Mouse (Mus musculus) limb, embryonic 12.5 days (tissue): ENCODE measurements around the gene Olfr1286. TPM values are rescaled to one million over a fixed set of nuclear protein-coding genes. Genes with fewer than 3 reads are reported as not detected.

ENCODE experiments used
- ATAC-seq: fragments of 200-750 bp; cut with Nextera tagmentation; 2 replicates; pipeline ENCODE4 v1.8.0; 2017; ENCODE audit warnings: low read depth, moderate TSS enrichment; ENCODE audit not compliant: insufficient number of reproducible peaks, insufficient read depth, low FRiP score, low TSS enrichment
- H3K27ac ChIP-seq: fragments of 300-500 bp; sonication (generic); 2 replicates; pipeline ENCODE4 v1.5.1; 2016; ENCODE audit warnings: mild to moderate bottlenecking, moderate library complexity
- H3K27me3 ChIP-seq: fragments of 300-500 bp; sonication (generic); 2 replicates; pipeline ENCODE4 v1.6.1; 2016; ENCODE audit warnings: mild to moderate bottlenecking, moderate library complexity
- H3K36me3 ChIP-seq: fragments of 300-500 bp; sonication (generic); 2 replicates; pipeline ENCODE4 v1.6.1; 2016; ENCODE audit warnings: mild to moderate bottlenecking, moderate library complexity
- H3K4me1 ChIP-seq: fragments of 300-500 bp; sonication (generic); replicated peaks from 2 replicates; pipeline ENCODE4 v1.6.1; 2016
- H3K4me2 ChIP-seq: fragments of 300-500 bp; sonication (generic); 2 replicates; pipeline ENCODE4 v1.6.1; 2016; ENCODE audit warnings: mild to moderate bottlenecking, moderate library complexity
- H3K4me3 ChIP-seq: fragments of 300-500 bp; sonication (generic); replicated peaks from 2 replicates; pipeline ENCODE4 v1.5.1; 2016; ENCODE audit warnings: mild to moderate bottlenecking
- H3K9ac ChIP-seq: fragments of 300-500 bp; sonication (generic); replicated peaks from 2 replicates; pipeline ENCODE4 v1.6.1; 2016; ENCODE audit warnings: mild to moderate bottlenecking, moderate library complexity
- H3K9me3 ChIP-seq: fragments of 300-500 bp; sonication (generic); 2 replicates; pipeline ENCODE4 v1.6.1; 2016; ENCODE audit warnings: mild to moderate bottlenecking, moderate library complexity
- whole genome bisulfite sequencing: fragments of 180-500 bp; shearing (Covaris S2); methylation state at CpG from one replicate; pipeline ENCODE4 v1.1.7; 2016; 5-methylcytosine and 5-hydroxymethylcytosine counted together
- polyA plus RNA-seq: library from polyadenylated mRNA; unstranded; fragments of >200 nt; fragmentation: Nextera tagmentation; extraction: Ambion mirVana; gene quantifications from 2 replicates; pipeline ENCODE4 v1.2.1, GENCODE M21; 2016

Gene Olfr1286
- not detected in 2 replicates for polyA plus RNA-seq

DNA sequence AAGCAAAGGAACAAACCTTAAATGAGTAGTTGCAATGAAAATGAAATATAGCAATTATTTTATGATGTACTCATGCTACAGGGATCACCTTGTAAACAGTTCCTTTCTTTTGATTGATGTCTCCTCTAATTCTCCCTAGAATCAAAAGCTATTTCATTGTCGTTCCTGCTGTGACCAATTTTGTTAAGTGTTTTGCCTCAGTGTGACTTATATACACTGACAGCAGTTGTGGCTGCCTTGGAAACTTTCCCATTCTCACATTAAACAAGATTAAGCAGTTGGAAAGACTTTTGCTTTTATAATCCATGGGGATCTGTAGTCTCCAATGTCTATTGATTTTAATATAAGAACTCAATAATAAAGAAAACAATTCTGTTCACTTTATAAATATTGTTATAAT is at the start of gene Olfr1286:
TSS of gene Olfr1286 (minus strand) at position 185 of the 400 bp plus-strand sequence.
- Histone ChIP-seq H3K4me2 (no peak within 1 kb of the TSS), H3K4me3 (no peak within 1 kb of the TSS), H3K27me3 (no peaks in the 10 kb centered on the region), H3K27ac (no peak within 1 kb of the TSS), H3K9ac (no peak within 1 kb of the TSS), H3K4me1 (no peaks in the 10 kb centered on the region), H3K9me3 (no peaks in the 10 kb centered on the region), H3K36me3 (no peaks in the 10 kb centered on the region)
- whole genome bisulfite sequencing, result 57% methylated on average over 1 of the region's 1 CpGs
- ATAC-seq, result no peak

DNA sequence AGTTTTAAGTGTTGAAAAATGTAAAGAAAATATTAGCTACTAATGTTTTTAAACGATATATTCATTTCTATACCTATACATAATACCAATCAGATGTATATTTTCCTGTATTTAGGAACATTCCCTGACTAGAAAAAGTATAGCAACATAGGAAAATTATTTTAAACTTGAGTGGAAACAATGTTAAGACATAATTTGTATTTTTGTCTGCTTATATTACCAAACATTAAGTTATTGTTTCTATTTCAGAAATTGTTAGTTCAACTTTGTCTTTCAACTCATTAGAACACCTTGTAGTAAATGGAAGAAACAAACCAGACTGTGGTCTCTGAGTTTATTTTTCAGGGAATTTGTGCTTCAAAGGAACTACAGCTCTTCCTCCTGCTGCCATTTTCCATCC is 25.9 kb upstream of the Olfr1286 start, which contains the start of gene Olfr1287:
TSS of gene Olfr1287 (plus strand) at position 301 of the 400 bp plus-strand sequence.
- H3K4me3 ChIP-seq, result no peak within 1 kb of the TSS
- no peaks in the 10 kb centered on the region for H3K4me1 ChIP-seq
- no peaks in the 10 kb centered on the region for H3K27me3 ChIP-seq
- H3K36me3 ChIP-seq, result no peaks in the 10 kb centered on the region
- ATAC-seq, result no peak
- H3K9ac ChIP-seq, result no peak within 1 kb of the TSS
- H3K4me2 ChIP-seq, result no peak within 1 kb of the TSS
- no peak within 1 kb of the TSS for H3K27ac ChIP-seq
- H3K9me3 ChIP-seq, result no peaks in the 10 kb centered on the region
- WGBS, result 79% methylated on average over 1 of the region's 1 CpGs

DNA sequence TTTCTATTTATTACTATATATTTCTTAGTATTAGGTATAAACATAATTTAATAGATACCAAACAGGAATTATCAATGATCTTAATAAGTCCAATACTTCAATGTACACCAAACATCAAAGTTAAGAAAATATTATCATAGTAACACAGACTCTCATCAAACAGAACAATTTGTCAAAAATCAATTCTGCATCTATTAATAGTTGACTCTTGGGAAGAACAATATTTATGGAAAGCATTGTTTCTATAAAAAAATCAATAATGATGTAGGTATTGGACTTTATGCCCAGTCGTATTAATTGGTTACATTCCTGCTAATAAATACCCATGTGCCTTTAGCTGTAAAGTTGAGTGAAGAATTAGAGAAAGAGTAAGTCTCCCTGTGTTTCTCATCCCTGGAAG is 47.7 kb downstream of the Olfr1286 start, which contains the start of gene Olfr1284:
TSS of gene Olfr1284 (plus strand) at position 301 of the 400 bp plus-strand sequence.
- no peaks in the 10 kb centered on the region for H3K36me3 ChIP-seq
- no peak within 1 kb of the TSS for H3K4me2 ChIP-seq
- no peak within 1 kb of the TSS for H3K9ac ChIP-seq
- 84% methylated on average over 1 of the region's 1 CpGs for WGBS
- no peak for ATAC-seq
- H3K9me3 ChIP-seq, result no peaks in the 10 kb centered on the region
- no peak within 1 kb of the TSS for H3K4me3 ChIP-seq
- no peak within 1 kb of the TSS for H3K27ac ChIP-seq
- H3K4me1 ChIP-seq, result no peaks in the 10 kb centered on the region
- H3K27me3 ChIP-seq, result no peaks in the 10 kb centered on the region

Other genes with a start within 250 kb of the Olfr1286 start
- gene 4930430A15Rik, start 193.5 kb downstream of the Olfr1286 start, polyA plus RNA-seq, result not detected in 2 replicates
- gene Olfr1275, start 187.8 kb downstream of the Olfr1286 start, polyA plus RNA-seq, result not detected in 2 replicates
- gene Olfr1276, start 168.6 kb downstream of the Olfr1286 start, polyA plus RNA-seq, result not detected in 2 replicates
- not detected in 2 replicates for gene Olfr1277, start 149.0 kb downstream of the Olfr1286 start, polyA plus RNA-seq
- not detected in 2 replicates for gene Olfr1278, start 133.0 kb downstream of the Olfr1286 start, polyA plus RNA-seq
- gene Olfr1279, start 122.5 kb downstream of the Olfr1286 start, polyA plus RNA-seq, result not detected in 2 replicates
- gene Olfr1280, start 109.1 kb downstream of the Olfr1286 start, polyA plus RNA-seq, result not detected in 2 replicates
- not detected in 2 replicates for gene Olfr1281, start 96.6 kb downstream of the Olfr1286 start, polyA plus RNA-seq
- gene Olfr1282, start 87.0 kb downstream of the Olfr1286 start, polyA plus RNA-seq, result not detected in 2 replicates
- gene Olfr1283, start 56.3 kb downstream of the Olfr1286 start, polyA plus RNA-seq, result not detected in 2 replicates
- gene Olfr1284, start 47.6 kb downstream of the Olfr1286 start, polyA plus RNA-seq, result not detected in 2 replicates
- gene Olfr1287, start 26.0 kb upstream of the Olfr1286 start, polyA plus RNA-seq, result not detected in 2 replicates
- gene Olfr1288, start 51.0 kb upstream of the Olfr1286 start, polyA plus RNA-seq, result not detected in 2 replicates
- not detected in 2 replicates for gene Olfr1289, start 57.7 kb upstream of the Olfr1286 start, polyA plus RNA-seq
- not detected in 2 replicates for gene Olfr1290, start 70.7 kb upstream of the Olfr1286 start, polyA plus RNA-seq
- not detected in 2 replicates for gene Olfr1291-ps1, start 74.1 kb upstream of the Olfr1286 start, polyA plus RNA-seq
- not detected in 2 replicates for gene Olfr1293-ps, start 102.1 kb upstream of the Olfr1286 start, polyA plus RNA-seq
- not detected in 2 replicates for gene Olfr1294, start 117.2 kb upstream of the Olfr1286 start, polyA plus RNA-seq
- not detected in 2 replicates for gene Olfr1295, start 146.6 kb upstream of the Olfr1286 start, polyA plus RNA-seq
- not detected in 2 replicates for gene Olfr1297, start 203.4 kb upstream of the Olfr1286 start, polyA plus RNA-seq
- not detected in 2 replicates for gene Olfr1298, start 226.1 kb upstream of the Olfr1286 start, polyA plus RNA-seq
- gene Olfr1299, start 238.3 kb upstream of the Olfr1286 start, polyA plus RNA-seq, result not detected in 2 replicates